Mouse (Mus musculus): ENCODE data around the gene Igfbp3. TPM values are rescaled to one million over a fixed set of nuclear protein-coding genes. Genes with fewer than 3 reads are reported as not detected.
A peak's percentile ranks its signal among the peaks of the same experiment; 100 is the strongest.
"Not testable (repeated sequence)": the region's sequence is repeated elsewhere in the genome, so short reads cannot be mapped to it uniquely, and the experiment has no call there.

Gene Igfbp3
- polyA plus RNA-seq, 1 experiment from 2014 or later, result 15.3 TPM

DNA sequence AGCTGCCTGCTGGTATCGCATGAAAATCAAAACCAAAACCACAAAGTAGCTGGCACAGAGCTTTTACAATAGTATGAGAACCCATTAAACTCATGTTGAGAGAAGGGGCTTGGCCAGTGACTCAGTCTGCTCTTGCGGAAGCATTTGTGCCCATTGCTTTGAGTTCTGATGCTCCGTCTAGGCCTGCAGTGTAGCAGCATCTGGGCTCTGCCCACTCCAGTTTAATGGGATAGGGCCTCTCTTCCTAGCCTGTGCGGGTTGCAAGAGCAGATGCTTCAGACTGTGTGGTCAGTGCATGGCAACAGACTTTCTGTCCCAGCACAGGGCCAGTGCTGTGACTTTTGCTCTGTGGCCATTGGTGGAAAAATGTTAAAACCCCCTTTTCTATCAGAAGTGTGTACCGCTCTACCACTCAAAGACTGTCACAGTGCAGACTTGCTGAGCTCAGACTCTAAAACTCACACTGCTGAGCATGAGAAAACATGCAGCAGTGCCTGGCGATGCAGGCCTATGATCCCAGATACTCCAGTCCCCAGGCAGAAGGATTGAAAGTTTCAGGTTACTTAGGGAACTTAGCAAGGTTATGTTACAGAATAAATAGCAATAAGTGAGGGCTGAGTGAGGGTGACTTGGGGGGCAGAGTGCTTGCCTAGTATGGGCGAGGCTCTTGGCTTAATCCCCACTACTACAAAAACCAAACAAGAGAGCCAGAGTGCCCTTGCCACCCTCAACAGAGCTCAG is 13.3 kb upstream of the Igfbp3 start:
- Histone ChIP-seq H3K9me3 (ENCODE audit: low read depth, low read length) (no peaks in the 10 kb centered on the region), H3K9ac (no peak overlapping the region), H3K27me3 (ENCODE audit: insufficient read depth, low read length) (no peaks in the 10 kb centered on the region), H3K4me3 (ENCODE audit: low read depth, low read length) (no peak overlapping the region), H3K4me2 (no peak overlapping the region), H3K4me1 (ENCODE audit: insufficient read depth) (no peaks in the 10 kb centered on the region), H3K27ac (ENCODE audit: low read depth) (peak overlapping the region; percentile 63; the same call in 1 of the 2 replicates), H3K36me3 (ENCODE audit: insufficient read depth) (no peaks in the 10 kb centered on the region)
- ATAC-seq (ENCODE audit: insufficient read depth) (peak; percentile 93), DNase-seq (peak; percentile 52)
- 72% methylated on average over 7 of the region's 7 CpGs for WGBS
- TF ChIP-seq CTCF (IDR thresholded peaks at IDR 0.05; ENCODE audit: low read depth), result no peak

DNA sequence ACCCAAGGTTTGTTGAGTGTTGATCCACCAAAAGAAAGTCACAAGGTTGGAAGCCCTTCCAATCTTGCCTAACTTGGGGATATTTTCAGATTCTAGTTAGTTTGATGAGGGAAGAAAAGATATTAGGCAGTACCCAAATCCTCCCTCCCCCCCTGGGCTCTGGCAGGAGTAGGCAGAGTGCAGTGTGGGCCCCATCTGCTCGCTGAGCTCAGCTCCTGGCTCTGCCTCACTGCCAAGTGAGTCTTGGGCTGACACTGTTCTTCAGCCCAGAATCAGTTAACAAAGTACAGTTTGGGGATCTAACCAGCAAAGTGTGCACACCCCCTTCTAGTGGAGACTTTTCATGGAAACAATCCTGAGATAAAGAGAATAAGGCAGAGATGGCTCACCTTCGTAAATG is 12.5 kb upstream of the Igfbp3 start:
- H3K27me3 ChIP-seq (ENCODE audit: insufficient read depth, low read length), result no peaks in the 10 kb centered on the region
- no peak overlapping the region for H3K4me2 ChIP-seq
- no peak overlapping the region for H3K9ac ChIP-seq
- 64% methylated on average over 2 of the region's 2 CpGs for WGBS
- ATAC-seq (ENCODE audit: insufficient read depth) (no peak), DNase-seq (no peak)
- H3K27ac ChIP-seq (ENCODE audit: low read depth), result 0 out of 2 replicates have a peak overlapping the region, but pooled peaks have one; percentile 63
- TF ChIP-seq CTCF (IDR thresholded peaks at IDR 0.05; ENCODE audit: low read depth), result no peak
- H3K4me3 ChIP-seq (ENCODE audit: low read depth, low read length), result no peak overlapping the region
- H3K4me1 ChIP-seq (ENCODE audit: insufficient read depth), result no peaks in the 10 kb centered on the region
- H3K36me3 ChIP-seq (ENCODE audit: insufficient read depth), result no peaks in the 10 kb centered on the region
- H3K9me3 ChIP-seq (ENCODE audit: low read depth, low read length), result no peaks in the 10 kb centered on the region

DNA sequence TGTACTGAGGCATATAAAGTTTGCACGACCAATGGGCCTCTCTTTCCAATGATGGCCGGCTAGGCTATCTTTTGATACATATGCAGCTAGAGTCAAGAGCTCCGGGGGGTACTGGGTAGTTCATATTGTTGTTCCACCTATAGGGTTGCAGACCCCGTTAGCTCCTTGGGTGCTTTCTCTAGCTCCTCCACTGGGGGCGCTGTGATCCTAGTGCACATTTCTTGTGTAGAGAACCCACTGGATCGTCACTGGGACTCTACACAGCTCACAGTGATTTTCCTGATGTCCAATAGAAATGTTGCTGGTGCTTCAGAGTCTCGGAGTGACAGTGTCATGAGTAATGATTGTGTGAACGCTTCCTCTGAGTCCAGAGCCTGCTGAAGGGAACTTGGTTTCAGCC is 8.1 kb upstream of the Igfbp3 start:
- not testable (repeated sequence) for H3K4me2 ChIP-seq; H3K9me3 ChIP-seq (ENCODE audit: low read depth, low read length); H3K27me3 ChIP-seq (ENCODE audit: insufficient read depth, low read length); H3K36me3 ChIP-seq (ENCODE audit: insufficient read depth); H3K4me3 ChIP-seq (ENCODE audit: low read depth, low read length); ATAC-seq (ENCODE audit: insufficient read depth); H3K9ac ChIP-seq; H3K4me1 ChIP-seq (ENCODE audit: insufficient read depth); H3K27ac ChIP-seq (ENCODE audit: low read depth)
- WGBS, result 64% methylated on average over 8 of the region's 8 CpGs
- peak; percentile 47 for TF ChIP-seq CTCF (IDR thresholded peaks at IDR 0.05; ENCODE audit: low read depth)
- DNase-seq, result peak; percentile 31

DNA sequence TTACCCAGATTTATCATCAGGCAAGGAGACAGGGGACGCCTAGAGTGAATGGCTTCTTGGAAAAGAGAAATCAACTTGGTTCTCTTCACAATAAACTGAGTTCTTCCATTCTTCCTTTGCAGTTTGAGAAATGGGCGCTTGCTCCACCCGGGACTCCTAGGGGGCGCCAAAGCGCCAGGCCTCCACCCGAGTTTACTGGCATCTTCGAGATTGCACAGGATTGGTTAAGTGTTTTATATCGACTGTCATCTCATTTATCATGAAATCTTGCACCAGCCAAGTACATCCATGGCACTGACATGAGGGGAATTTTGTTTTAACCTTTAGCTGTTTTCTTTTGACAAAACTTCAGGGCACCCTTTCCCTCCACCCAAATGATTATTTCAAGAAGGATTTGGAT is 2.0 kb upstream of the Igfbp3 start:
- Histone ChIP-seq H3K27ac (ENCODE audit: low read depth) (no peak overlapping the region), H3K4me3 (ENCODE audit: low read depth, low read length) (no peak overlapping the region), H3K4me1 (ENCODE audit: insufficient read depth) (peaks cover 6% of the 10 kb centered on the region; the same call in 1 of the 2 replicates), H3K27me3 (ENCODE audit: insufficient read depth, low read length) (peaks cover 40% of the 10 kb centered on the region), H3K9me3 (ENCODE audit: low read depth, low read length) (no peaks in the 10 kb centered on the region), H3K36me3 (ENCODE audit: insufficient read depth) (no peaks in the 10 kb centered on the region), H3K4me2 (no peak overlapping the region), H3K9ac (no peak overlapping the region)
- peak; percentile 82 for DNase-seq
- peak; percentile 73 for TF ChIP-seq CTCF (IDR thresholded peaks at IDR 0.05; ENCODE audit: low read depth)
- no peak for ATAC-seq (ENCODE audit: insufficient read depth)
- 9% methylated on average over 8 of the region's 8 CpGs for WGBS

DNA sequence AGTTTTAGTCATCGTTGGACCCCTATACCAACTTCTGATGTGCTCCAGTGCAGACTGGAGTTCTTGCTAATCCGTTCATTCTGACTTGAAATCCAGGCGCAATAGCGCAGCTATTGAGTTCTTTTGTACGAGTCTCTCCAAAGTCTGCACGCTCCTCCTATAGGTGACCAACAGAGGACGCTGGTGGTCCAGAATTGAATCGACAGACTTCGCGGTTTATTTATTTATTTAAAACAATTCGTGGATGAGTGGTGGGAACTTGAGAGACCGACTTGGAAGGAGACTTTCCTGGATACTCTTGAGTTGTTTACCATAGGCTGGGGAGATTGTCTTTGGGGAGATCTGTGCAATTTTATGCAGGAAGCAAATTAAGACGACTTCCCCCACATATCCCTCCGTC is 1.0 kb upstream of the Igfbp3 start:
- TF ChIP-seq CTCF (IDR thresholded peaks at IDR 0.05; ENCODE audit: low read depth), result peak; percentile 78
- Histone ChIP-seq H3K4me3 (ENCODE audit: low read depth, low read length) (peak overlapping the region; percentile 56; the same call in 1 of the 2 replicates), H3K36me3 (ENCODE audit: insufficient read depth) (no peaks in the 10 kb centered on the region), H3K4me1 (ENCODE audit: insufficient read depth) (peaks cover 6% of the 10 kb centered on the region; the same call in 1 of the 2 replicates), H3K27me3 (ENCODE audit: insufficient read depth, low read length) (peaks cover 40% of the 10 kb centered on the region), H3K4me2 (peak overlapping the region; percentile 92), H3K27ac (ENCODE audit: low read depth) (no peak overlapping the region), H3K9me3 (ENCODE audit: low read depth, low read length) (no peaks in the 10 kb centered on the region), H3K9ac (no peak overlapping the region)
- DNase-seq (peak; percentile 86), ATAC-seq (ENCODE audit: insufficient read depth) (no peak)
- WGBS, result 2% methylated on average over 14 of the region's 14 CpGs

DNA sequence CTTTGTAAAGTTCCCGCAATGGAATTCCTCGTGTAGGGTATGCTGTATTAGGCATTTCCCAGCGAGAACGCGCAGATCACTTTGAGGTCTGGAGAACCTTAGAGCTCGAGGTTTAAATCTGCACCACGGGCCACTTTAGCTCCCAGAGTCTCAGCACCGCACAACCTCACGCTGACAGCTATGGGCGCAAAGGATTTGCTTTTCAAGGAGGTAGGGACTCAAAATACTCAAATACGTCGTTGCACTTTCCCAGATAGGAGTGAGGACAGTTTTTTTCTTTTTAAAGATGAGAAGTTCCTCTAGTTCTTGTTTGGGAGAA is 578 bp upstream of the Igfbp3 start:
- Histone ChIP-seq H3K9me3 (ENCODE audit: low read depth, low read length) (no peaks in the 10 kb centered on the region), H3K4me1 (ENCODE audit: insufficient read depth) (peaks cover 6% of the 10 kb centered on the region; the same call in 1 of the 2 replicates), H3K27me3 (ENCODE audit: insufficient read depth, low read length) (peaks cover 40% of the 10 kb centered on the region), H3K4me3 (ENCODE audit: low read depth, low read length) (peak overlapping the region; percentile 56), H3K4me2 (peak overlapping the region; percentile 92), H3K9ac (no peak overlapping the region), H3K36me3 (ENCODE audit: insufficient read depth) (no peaks in the 10 kb centered on the region), H3K27ac (ENCODE audit: low read depth) (no peak overlapping the region)
- TF ChIP-seq CTCF (IDR thresholded peaks at IDR 0.05; ENCODE audit: low read depth), result no peak
- ATAC-seq (ENCODE audit: insufficient read depth), result no peak
- 2% methylated on average over 12 of the region's 12 CpGs for WGBS
- DNase-seq, result no peak

DNA sequence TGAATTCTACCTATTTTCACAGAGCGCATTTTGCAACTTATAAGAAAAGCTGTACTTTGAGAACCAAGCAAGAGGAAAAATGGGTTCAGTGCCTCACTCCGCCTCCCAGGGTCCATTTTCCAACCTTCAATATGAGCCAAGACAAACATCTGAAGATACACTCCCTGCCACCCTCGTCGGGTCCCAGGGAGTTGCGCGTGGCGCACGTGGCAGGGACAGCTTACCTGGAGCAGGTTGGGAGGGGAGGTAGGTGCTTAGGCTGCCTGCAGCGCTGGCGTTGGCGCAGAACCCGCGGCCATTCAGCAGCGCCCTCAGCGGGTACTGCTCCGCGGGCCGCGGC is 592 bp downstream of the Igfbp3 start:
- Histone ChIP-seq H3K9ac (peak overlapping the region; percentile 56; the same call in 1 of the 2 replicates), H3K27ac (ENCODE audit: low read depth) (no peak overlapping the region), H3K4me3 (ENCODE audit: low read depth, low read length) (peak overlapping the region; percentile 56), H3K27me3 (ENCODE audit: insufficient read depth, low read length) (peaks cover 40% of the 10 kb centered on the region), H3K9me3 (ENCODE audit: low read depth, low read length) (no peaks in the 10 kb centered on the region), H3K4me1 (ENCODE audit: insufficient read depth) (peaks cover 6% of the 10 kb centered on the region; the same call in 1 of the 2 replicates), H3K36me3 (ENCODE audit: insufficient read depth) (no peaks in the 10 kb centered on the region), H3K4me2 (peak overlapping the region; percentile 92)
- WGBS, result 3% methylated on average over 19 of the region's 19 CpGs
- no peak for TF ChIP-seq CTCF (IDR thresholded peaks at IDR 0.05; ENCODE audit: low read depth)
- DNase-seq, result no peak
- no peak for ATAC-seq (ENCODE audit: insufficient read depth)
